Mouse (Mus musculus): ENCODE data around the gene Syngap1. TPM values are rescaled to one million over a fixed set of nuclear protein-coding genes. Genes with fewer than 3 reads are reported as not detected.

The Syngap1 gene
- total RNA-seq, 2 experiments from 2014 or later = 11.4 to 18.6 TPM

DNA sequence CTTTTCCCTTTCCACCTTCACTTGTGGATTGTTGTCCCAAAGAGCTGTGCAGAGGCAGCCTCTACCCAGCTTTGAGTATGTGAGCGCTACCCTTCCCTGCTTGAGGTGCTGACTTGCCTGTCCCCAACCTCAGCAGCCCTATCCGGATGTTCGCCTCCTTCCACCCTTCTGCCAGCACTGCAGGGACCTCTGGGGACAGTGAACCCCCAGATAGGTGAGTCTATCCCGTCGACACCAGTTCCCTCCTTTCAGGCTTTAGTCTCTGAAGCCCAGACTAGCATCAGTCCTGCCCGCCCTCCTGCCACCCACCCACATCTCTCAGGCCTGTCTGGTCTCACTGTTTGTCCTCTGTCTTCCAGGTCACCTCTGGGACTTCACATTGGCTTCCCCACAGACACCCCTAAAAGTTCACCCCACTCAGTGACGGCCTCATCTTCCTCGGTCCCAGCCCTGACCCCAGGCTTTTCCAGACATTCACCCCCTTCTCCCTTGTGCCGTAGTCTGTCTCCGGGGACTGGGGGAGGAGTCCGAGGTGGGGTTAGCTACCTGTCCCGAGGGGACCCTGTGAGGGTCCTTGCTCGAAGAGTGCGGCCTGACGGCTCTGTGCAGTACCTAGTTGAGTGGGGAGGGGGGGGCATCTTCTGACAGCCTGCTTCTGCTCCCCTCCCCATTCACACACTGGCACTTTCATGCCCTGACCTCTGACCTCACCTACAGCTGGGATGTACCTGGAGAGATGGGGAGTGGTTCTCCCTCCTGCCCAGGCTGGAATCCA lies 3.9 kb upstream of the Syngap1 start:
- DNase-seq = no peak

DNA sequence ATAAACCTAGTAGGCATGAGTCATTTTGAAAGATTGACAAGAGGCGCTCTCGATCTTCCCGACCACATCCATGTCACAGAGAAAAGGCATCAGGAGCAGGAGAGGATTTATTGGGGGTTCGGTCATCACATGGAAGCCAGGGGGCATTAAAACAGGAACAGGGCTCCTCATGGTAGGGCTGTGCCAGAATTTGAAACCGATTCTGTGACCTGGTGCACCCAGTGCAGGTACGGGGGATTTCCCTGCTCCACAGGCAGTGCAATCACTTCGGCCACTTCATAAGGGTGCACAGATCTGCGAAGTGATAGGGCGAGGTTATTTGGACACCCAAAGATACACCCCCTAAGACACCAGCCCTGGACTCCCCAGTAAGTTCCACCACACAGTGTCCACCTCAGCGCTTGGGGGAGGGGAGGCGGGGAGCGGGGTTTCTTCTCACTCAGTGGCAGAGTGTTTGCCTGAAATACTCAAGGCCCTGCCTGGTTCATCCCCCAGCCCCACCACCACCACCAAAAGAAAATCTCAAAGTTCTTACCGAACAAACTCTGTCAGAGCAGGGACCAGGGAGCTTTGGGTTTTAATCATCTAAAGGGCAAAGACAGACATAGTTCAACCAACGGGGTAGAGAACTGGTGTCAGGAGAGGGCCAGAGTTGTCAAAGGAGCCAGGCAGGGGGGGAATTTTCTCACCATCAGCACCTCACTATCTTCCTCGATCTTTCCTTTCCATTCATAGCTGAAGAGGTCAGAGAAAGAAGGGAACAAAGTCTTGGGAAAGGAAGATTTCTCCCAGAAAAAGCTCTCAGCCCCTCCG lies 3.0 kb upstream of the Syngap1 start:
- DNase-seq = no peak

DNA sequence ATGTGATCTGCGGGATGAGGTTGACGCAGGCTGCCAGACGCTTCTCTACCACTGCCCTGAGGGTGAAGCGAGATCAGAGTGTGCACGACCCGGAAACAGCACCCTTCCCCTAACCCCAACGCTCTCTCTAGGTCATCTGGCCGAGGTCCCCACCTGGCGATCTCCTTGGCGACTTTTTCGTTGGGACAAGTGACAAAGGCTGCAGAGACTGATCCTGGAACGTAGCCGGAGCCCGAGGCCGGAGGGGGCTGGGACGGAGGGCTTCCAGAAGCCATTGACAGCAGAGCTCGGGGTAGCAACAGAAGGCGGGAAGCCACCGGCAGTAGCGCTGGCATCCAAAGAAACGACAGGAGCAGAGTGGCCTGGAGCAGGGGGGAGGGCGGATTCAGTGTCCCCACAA lies 2.3 kb upstream of the Syngap1 start:
- peak; percentile 32 to 44 for DNase-seq

DNA sequence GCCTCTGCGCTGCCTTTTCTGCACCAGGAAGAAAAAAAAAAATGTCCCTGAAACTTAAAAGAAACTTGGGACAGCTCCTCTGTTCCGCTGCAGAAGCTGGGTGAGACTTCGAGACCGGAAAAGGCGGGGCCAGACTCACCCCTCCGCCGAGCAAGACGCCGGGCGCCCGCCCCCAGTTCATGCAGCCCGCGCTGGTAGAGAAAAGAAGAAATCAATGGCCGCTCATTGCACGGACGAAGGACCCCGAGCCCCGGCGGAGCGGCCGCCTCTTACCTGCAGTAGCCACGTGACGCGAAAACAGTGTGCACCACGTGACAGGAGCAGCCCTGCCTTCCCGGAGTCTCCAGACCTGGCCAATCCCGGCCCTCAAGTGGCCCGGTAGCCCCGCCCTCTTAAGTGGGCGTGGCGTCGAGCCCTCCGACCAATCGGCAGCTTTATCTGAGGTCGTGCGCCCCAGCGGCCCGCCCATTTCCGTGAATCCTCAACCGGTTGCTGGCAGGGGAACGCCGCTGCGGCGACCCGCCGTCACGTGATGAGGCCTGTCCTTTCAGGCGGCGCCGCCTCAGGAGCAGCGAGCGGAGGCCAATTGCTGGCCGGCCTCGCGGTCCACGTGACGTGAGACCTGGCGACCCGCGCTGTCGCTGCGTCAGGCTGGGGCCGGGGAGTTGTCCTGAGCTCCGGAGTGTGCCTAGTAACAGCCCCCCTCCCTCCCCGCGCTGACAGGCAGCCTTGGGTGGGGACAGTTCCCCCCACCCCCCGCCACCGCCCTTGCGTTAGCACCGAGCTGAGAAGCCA lies 1.7 kb upstream of the Syngap1 start, which contains the start of gene Cuta:
Gene Cuta (minus strand): TSS at position 392 of the 795 bp plus-strand sequence.
- peak; percentile 99 to 100 for DNase-seq

DNA sequence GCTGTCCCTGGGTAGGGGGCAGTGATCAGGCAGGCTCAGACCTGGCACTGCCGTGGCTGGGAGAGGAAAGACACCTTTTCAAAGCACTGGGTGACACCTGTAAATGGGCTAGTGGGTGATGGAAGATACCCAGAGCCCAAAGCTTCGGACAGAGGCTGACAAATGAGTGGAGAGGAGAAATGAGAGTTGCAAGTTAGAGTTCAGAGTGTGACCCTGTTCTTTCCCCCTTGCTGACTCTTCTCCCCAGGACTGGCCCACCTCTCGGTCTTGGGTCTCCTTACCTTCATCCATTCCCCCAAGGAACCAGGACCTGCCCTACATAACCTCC lies 1.1 kb upstream of the Syngap1 start:
- no peak for DNase-seq

DNA sequence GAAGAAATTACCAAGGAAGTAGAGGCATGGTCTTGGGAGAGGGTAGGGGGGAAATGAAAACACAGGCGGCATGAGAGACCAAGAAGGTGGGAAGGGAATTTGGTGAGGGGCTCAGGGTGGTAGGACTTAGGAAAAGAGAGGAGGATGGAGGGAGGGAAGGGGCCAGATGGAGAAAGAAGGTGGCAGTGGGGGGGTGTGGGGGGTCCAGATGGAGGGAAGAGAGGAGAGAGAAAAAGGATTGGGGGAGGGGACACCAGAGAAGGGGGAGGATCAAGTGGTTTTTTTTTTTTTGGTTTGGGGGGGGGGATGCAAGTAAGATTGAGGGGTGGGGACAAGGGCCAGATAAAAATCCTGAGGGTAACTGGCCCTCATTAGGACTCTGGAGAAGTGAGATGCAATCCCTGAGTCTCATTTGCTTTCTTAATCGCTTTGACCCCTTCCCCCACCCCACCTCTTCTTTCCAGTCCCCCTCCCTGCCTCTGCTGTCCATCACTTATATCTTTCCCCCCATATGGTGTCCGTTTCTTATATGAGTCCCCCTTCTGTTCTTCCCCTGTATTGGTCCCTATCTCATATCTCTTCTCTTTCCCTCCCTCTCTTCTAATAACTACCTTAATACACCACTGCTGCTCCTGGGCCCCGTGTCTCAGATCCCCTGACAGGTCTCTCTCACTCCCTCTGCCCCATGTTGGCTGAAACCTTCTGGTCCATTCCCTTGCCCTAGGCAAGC lies 953 bp downstream of the Syngap1 start:
- DNase-seq = no peak

DNA sequence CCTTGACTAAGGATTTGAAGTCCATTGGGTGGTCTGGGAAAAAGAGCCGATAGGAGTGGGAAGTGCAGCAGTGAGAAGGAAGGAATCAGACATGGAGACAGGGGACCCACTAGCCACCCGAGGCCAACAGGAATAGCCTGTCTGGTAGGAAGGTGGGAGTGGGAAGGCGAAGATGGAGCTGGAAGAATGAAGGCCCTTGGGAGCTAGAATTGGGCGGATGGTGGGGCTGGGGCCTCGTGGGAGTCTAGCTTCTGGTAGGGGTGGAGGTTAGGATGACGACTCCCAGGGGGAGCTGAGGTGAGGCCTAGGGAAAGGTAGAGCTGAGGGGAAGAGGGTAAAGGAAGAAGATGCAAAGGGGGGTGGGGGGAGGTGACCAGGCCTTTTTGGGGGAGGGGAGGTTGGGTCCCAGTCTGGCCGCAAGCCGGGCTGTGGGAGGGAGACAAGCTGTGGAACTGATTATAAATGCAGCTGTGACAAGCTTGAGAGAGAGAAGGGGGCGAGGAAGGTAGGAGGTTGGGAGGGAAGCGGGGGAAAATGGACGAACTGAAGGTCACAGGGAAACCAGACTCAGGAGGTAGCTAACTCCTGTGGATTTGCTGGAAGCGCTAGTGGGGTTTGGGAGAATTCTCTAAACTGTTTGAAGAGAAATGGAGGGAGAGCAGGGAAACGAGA lies 4.9 kb downstream of the Syngap1 start:
- no peak for DNase-seq

DNA sequence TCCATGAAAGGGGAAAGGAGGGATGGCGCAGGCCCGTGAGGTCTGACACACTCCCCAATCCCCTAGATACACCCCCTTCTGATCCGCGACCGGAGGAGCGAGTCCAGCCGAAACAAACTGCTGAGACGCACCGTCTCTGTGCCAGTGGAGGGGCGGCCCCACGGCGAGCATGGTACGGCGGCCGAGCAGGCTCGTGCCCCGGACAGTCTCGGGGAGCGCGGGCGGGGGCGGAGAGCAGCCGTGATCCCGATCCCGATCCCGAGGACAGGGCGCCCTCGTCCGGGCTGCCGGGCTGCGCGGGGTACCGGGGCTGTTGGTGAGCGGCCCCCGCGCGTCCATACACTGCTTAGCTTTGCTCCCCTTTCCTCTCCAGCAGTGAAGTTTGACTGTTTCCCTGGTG lies 5.5 kb downstream of the Syngap1 start:
- DNase-seq = peak; percentile 93 to 95

DNA sequence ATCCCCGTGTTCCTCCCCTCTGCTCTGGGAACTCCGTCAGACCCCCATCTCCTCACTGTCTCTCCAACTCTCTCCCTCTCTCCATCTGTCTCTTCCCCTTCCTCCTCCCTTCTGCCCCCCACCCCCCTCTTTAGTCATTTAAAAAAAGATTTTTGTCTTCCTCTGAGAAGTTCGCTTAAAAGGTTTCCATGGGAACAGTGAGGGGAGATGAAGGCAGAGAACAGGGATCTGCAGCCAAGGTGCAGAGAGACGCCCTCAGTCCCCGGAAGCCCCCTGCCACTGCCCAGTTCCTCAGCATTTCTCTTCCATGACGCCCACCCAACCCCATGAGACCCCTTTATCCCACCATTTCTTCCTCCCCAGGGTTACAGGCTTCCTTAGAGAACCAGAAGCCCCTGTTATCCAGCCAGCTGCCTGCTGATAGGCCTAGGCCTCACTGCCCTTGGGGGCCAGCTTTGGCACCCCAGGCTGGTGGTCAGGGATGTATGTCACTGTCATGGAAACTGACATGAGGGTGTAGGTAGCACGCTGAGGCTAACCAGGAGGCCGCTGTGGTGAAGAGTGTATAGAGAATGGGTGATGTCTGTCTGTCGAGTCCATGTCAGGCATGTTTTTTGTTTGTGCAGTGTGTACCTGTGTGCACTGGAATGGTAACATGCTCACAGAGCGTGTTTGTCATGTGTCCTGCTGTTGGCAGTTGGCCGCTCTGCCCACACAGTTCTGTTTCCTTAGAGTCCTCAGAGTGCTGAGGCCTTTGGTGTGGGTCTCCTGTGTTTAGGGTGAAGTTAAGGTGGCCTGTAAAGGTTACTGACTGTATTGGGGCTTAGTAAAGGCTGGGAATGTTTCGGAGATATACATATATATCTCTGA lies 6.4 kb downstream of the Syngap1 start:
- DNase-seq = no peak

DNA sequence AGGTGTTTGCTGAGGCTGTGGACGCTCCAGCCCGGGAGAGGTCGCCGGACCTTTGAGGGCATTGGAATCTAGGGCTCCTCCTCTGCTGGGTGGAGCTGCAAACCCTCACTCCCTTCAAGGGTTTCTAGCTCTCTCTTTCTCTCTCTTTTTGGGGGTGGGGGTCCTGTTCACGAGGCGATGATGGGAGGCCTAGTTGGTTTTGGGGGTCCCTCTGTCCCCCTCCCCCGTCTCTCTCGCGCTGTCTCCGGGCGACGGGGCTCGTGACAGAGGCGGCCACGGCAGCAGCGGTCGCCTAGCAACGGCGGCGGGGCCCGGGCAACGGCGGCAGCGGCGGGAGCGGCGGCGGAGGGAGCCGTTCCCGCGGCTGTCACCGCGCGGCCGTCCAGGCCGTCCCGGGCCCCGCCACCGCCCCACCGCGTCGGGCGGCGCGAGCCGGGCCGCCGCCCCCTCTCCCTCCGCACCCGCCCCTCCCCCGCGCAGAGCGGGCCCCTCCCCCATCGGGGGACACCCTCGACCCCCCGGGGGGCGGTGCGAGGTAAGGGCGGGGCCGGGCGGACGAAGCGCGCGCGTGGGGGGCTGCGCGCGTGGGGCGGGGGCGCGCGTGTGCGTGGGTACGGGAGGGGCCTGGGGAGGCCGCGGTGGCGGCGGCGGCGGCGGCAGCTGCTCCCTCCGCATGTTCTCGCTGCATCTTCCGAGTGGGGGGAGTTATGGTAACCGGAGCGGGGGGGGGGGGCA lies 7.4 kb downstream of the Syngap1 start:
- peak; percentile 76 to 86 for DNase-seq

DNA sequence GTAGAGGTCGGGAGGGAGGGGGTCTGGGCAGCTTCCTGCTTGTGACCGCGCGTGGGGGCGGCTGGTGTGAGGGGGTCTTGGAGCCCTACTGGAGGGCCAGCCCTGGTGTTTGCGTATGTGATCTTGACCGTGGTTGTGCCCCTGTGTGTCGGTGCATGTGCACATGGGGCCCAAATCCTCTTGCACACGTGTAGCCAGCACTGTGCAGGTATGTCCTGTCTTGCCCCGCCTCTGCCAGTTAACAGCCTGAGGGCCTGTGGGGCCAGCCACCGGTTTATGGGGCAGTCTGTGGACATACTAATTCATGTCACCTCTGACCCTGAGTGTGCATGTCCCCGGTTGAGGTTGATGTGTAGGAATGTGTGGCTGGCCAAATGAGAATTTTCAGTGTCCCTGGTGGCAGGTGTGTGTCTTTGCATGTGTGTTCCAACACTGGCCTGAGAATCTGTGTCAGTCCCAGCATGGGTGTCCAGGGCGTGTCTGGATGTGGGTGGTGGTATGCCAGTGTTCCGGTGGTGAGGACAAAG lies 8.1 kb downstream of the Syngap1 start:
- DNase-seq = no peak

DNA sequence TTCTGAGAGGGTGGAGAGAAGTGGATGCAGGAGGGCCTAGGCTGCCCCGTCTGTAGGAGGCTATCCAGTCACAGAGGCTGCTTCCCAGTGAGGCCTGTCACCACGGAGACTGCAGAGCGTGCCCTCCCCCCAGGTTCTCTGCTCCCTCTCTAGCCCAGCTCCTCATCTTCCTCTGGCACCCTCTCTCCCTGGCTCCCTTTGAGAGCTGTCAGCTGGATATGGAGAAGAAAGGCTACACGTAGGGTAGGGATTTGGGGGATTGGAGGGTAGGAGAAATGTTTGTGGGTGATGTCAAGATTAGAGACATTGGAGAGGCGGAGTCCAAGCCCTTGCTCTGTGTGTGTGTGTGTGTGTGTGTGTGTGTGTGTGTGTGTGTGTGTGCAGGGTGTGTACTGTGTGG lies 8.8 kb downstream of the Syngap1 start:
- no peak for DNase-seq

DNA sequence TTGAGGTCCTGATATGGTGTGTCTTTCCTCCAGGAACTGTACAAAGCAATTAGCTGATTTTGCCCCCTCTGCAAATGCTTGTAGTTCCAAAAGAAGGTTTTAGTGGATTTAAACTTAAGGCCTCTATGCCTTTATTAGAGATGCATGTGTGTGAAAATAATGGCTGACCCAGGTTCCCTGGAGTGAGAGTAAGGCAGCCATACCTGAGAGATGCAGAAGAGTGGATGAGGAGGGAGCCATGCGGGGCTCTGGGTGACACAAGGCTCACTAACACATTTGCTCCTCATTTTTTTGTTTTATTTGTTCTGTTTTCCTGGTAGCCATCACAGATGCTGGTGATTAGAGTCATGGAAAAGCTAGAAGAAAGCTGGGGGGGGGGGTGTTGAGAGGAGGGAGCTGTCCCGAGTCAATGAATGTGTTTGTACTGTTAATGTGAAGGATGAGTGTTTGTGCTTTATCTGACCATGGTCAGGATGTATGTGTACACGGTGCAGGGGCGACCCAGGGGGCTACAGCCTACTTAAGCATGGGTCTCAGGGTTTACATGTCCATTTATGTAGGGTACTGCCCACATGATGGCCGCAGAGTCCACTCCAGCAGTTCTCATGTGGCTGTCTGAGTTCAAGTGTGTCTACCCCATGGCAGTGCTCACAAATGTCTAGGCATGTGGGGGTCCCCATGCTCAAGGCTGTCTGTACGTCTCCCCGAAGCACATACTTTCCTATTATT lies 9.7 kb downstream of the Syngap1 start:
- DNase-seq = no peak

DNA sequence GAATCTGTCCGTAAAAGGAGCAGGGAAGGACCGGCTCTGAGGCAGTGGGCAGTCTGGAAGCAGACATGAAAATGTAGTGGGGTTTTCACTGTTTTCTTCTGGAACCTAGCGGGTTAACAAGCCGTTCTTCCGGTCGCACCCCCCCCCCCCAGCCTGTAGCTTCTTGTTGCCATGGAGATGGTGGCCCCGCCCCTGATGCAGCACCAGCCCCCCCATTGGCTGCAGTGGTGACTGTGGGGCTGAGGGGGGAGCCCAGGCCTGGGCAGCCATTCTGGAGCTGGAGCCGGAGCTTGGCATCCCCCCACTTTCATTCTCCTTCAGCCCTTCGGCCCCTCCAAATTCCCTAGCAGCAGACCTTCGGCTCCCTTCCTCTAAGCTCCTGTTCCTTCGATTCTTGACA lies 10.4 kb downstream of the Syngap1 start:
- peak; percentile 74 to 85 for DNase-seq

DNA sequence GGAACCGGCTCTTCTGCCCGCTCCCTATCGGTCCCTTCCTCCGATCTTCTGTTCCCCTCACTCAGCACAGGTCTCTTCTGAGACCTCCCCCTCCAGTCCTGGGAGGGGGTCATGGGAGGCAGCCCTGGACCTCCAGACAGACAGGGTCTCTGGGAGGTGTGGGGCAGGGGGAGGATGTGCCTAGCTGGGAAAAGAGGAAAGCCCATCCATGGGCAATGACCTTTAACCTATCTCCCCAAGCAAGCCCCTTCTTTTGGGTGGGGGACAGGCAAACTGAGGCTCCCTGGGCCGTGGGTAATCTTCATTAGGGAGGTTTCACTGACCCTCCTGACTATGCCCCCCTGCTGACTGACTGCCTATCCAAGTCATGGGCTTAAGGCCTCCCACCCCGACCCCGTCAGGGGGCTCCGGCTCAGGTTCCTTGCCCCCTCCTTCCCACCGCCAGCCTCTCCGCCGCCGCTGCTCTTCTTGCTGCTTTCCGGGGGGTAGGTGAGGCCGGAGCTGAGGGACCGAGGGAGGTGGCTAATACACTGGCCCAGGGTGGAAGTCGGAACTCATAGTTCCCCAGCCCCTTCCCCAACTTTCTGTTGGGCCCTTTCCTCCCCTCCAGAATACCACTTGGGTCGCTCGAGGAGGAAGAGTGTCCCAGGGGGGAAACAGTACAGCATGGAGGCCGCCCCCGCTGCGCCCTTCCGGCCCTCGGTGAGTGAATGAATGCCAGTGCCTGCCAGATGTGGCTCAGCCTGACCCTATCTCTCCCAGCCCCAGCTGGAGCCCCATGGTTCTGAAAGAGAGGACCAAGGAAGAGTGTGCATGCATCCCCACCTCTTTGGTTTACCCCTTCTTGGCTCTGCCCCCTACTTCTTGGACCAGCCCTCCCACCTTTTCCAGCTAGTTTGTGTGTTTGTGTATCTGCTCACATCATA lies 11.2 kb downstream of the Syngap1 start:
- no peak for DNase-seq

DNA sequence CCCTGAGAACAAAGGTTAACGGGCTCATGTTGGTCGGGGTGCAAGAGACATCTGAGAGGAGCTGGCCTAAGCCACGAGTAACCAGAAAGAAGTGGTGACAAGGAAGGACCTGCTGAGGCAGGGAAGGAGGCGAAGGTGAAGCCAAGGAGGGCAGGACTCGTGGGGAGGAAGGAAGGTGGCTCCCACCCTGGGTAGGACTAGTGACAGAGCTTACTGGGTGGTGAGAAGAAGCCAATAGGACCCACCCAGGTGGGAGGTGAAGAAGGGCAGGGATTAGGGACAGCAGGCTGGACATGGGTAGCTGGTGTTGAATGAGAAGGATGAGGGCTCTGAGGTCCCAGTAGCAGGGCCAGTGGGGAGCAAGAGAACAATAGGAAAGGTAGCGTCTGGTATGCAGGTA lies 12.1 kb downstream of the Syngap1 start:
- DNase-seq = no peak

DNA sequence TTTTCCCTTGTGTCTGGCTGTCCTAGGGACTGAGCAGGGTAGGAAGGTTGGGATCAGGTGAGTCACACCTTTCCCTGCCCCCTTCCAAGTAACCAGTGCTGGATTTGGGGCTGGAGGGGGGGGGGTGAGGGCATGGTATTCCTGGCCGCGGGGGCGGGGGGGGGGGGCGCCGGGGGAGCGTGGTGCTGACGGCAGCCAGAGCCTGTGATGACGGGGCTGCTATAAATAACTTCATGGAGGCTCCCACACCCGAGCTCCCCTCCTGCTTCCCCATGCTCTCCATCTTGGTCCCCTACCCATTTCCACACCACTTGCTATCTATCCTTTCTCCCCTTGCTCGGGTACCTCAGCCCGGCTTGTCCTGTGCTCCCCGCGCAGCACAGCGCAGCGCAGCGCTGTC lies 12.7 kb downstream of the Syngap1 start:
- DNase-seq = no peak

DNA sequence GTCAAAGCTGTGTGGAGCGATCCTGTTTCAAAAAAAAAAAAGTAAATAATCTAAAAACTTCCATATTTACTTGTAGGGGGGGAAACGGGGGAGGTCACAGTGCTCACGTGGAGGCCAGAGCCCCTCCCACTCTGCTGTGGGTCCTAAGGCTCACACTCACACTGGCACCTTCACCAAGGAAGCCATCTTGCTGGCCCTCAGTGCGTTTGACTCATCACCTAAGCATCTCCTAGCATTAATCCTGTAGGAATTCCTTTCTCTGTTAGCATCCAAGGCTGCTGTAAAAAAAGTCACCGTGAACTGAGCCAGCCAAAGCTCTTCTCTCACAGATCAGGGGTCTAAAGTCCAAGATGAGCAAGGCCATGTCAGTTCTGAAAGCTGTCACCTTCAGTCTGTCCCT lies 15.3 kb downstream of the Syngap1 start:
- DNase-seq = peak in 1 of 2 experiments; percentile 25

Data from adrenal gland, postnatal 36 days (tissue).